Mouse (Mus musculus) bone marrow macrophage, adult 2 months (primary cell): ENCODE results near the gene Chka. TPM values are rescaled to one million over a fixed set of nuclear protein-coding genes. Genes with fewer than 3 reads are reported as not detected.

ENCODE experiments used
- H3K27ac ChIP-seq: 2 replicates; pipeline ENCODE4 v1.5.1; 2012; ENCODE audit warnings: low read depth, low read length; ENCODE audit not compliant: insufficient read depth
- H3K4me1 ChIP-seq: 2 replicates; pipeline ENCODE4 v1.6.1; 2012; ENCODE audit warnings: low read length; ENCODE audit not compliant: control insufficient read depth, insufficient read depth
- H3K4me3 ChIP-seq: 2 replicates; pipeline ENCODE4 v1.5.1; 2012; ENCODE audit warnings: mild to moderate bottlenecking, low read length, moderate library complexity; ENCODE audit not compliant: insufficient read depth
- CTCF ChIP-seq: IDR thresholded peaks from 2 replicates; pipeline ENCODE4 v1.5.1; 2012; ENCODE audit warnings: low read depth, mild to moderate bottlenecking, low read length, moderate library complexity
- POLR2A ChIP-seq: IDR thresholded peaks from 2 replicates; pipeline ENCODE4 v1.6.1; 2012; ENCODE audit warnings: mild to moderate bottlenecking, low read depth, low read length, borderline replicate concordance
- polyA plus RNA-seq: library from polyadenylated mRNA; stranded (reverse); fragments of >200 nt; gene quantifications from 2 replicates; pipeline ENCODE4 v1.2.4, GENCODE M21; 2012; ENCODE audit not compliant: missing spikeins, insufficient read depth, insufficient read length

The Chka gene
- polyA plus RNA-seq, 1 experiment: 22.5 TPM

- Histone ChIP-seq H3K4me1 (peaks cover 13% of the 10 kb centered on the region), H3K4me3 (no peak overlapping the region), H3K27ac (no peak overlapping the region)
- TF ChIP-seq CTCF (no peak), POLR2A (no peak)
Measured at GRCm38 (mm10) chr19:3834301-3834700, 17.3 kb upstream of the Chka start.

- TF ChIP-seq POLR2A: no peak
- no peak for TF ChIP-seq CTCF
- no peak overlapping the region for H3K4me3 ChIP-seq
- peaks cover 16% of the 10 kb centered on the region for H3K4me1 ChIP-seq
- H3K27ac ChIP-seq: no peak overlapping the region
Measured at GRCm38 (mm10) chr19:3836791-3837190, 14.8 kb upstream of the Chka start.

- no peak overlapping the region for H3K27ac ChIP-seq
- no peak overlapping the region for H3K4me3 ChIP-seq
- H3K4me1 ChIP-seq: peaks cover 10% of the 10 kb centered on the region
- TF ChIP-seq POLR2A: no peak
- no peak for TF ChIP-seq CTCF
Measured at GRCm38 (mm10) chr19:3838931-3839330, 12.6 kb upstream of the Chka start.

- Histone ChIP-seq H3K4me1 (peaks cover 10% of the 10 kb centered on the region), H3K27ac (no peak overlapping the region)
- TF ChIP-seq CTCF: no peak
- no peak for TF ChIP-seq POLR2A
Measured at GRCm38 (mm10) chr19:3839686-3840085, 11.9 kb upstream of the Chka start.

GRCm38 (mm10) chr19:3840214-3840651, 11.3 kb upstream of the Chka start:
- TF ChIP-seq CTCF: no peak
- no peak for TF ChIP-seq POLR2A
- Histone ChIP-seq H3K27ac (no peak overlapping the region), H3K4me3 (no peak overlapping the region), H3K4me1 (peaks cover 10% of the 10 kb centered on the region)

More at GRCm38 (mm10) chr19:3839686-3840085, 11.9 kb upstream of the Chka start:
- no peak overlapping the region for H3K4me3 ChIP-seq

- Histone ChIP-seq H3K4me1 (peaks cover 10% of the 10 kb centered on the region), H3K27ac (no peak overlapping the region), H3K4me3 (no peak overlapping the region)
- TF ChIP-seq CTCF (no peak), POLR2A (no peak)
Measured at GRCm38 (mm10) chr19:3840685-3841084, 10.9 kb upstream of the Chka start.

- H3K4me1 ChIP-seq: peaks cover 20% of the 10 kb centered on the region
- TF ChIP-seq POLR2A: no peak
- TF ChIP-seq CTCF: no peak
- H3K27ac ChIP-seq: no peak overlapping the region
- H3K4me3 ChIP-seq: no peak overlapping the region
Measured at GRCm38 (mm10) chr19:3842359-3843148, 9.0 kb upstream of the Chka start.

GRCm38 (mm10) chr19:3843629-3844028, 7.9 kb upstream of the Chka start:
- H3K27ac ChIP-seq: no peak overlapping the region
- TF ChIP-seq POLR2A (no peak), CTCF (no peak)
- H3K4me1 ChIP-seq: peaks cover 26% of the 10 kb centered on the region
- no peak overlapping the region for H3K4me3 ChIP-seq

- H3K27ac ChIP-seq: no peak overlapping the region
- no peak overlapping the region for H3K4me3 ChIP-seq
- H3K4me1 ChIP-seq: peaks cover 16% of the 10 kb centered on the region
- TF ChIP-seq CTCF (no peak), POLR2A (no peak)
Measured at GRCm38 (mm10) chr19:3844836-3845235, 6.7 kb upstream of the Chka start.

GRCm38 (mm10) chr19:3845339-3845738, 6.2 kb upstream of the Chka start:
- Histone ChIP-seq H3K4me1 (peaks cover 16% of the 10 kb centered on the region), H3K27ac (no peak overlapping the region), H3K4me3 (no peak overlapping the region)
- no peak for TF ChIP-seq CTCF
- no peak for TF ChIP-seq POLR2A

- Histone ChIP-seq H3K27ac (no peak overlapping the region), H3K4me3 (no peak overlapping the region), H3K4me1 (peaks cover 19% of the 10 kb centered on the region)
- no peak for TF ChIP-seq POLR2A
- no peak for TF ChIP-seq CTCF
Measured at GRCm38 (mm10) chr19:3845803-3846406, 5.7 kb upstream of the Chka start.
